Mouse (Mus musculus) stomach, embryonic 16.5 days (tissue): ENCODE measurements around the gene Actl7a. TPM values are rescaled to one million over a fixed set of nuclear protein-coding genes. Genes with fewer than 3 reads are reported as not detected.

ENCODE experiments used
- polyA plus RNA-seq: library from polyadenylated mRNA; unstranded; fragments of >200 nt; fragmentation: Nextera tagmentation; extraction: Ambion mirVana; gene quantifications from 2 replicates; pipeline ENCODE4 v1.2.1, GENCODE M21; 2015

Gene Actl7a
- polyA plus RNA-seq, 1 experiment from 2014 or later = not detected

Other genes with a start within 250 kb of the Actl7a start
- not detected in 2 replicates for gene Gm26657, start 3.3 kb upstream of the Actl7a start, polyA plus RNA-seq
- gene Actl7b, start 2.0 kb upstream of the Actl7a start, polyA plus RNA-seq = not detected in 2 replicates
- 36.0 and 36.2 TPM in 2 replicates for gene Elp1, start 58.9 kb downstream of the Actl7a start, polyA plus RNA-seq
- gene Fam206a, start 58.9 kb downstream of the Actl7a start, polyA plus RNA-seq = 12.1 and 13.0 TPM in 2 replicates
- gene Ctnnal1, start 121.8 kb downstream of the Actl7a start, polyA plus RNA-seq = 17.5 and 17.7 TPM in 2 replicates
- 5.7 and 5.8 TPM in 2 replicates for gene Tmem245, start 204.0 kb downstream of the Actl7a start, polyA plus RNA-seq
- 0.60 and 0.71 TPM in 2 replicates for gene Frrs1l, start 247.0 kb downstream of the Actl7a start, polyA plus RNA-seq